In the genomic region with DNA sequence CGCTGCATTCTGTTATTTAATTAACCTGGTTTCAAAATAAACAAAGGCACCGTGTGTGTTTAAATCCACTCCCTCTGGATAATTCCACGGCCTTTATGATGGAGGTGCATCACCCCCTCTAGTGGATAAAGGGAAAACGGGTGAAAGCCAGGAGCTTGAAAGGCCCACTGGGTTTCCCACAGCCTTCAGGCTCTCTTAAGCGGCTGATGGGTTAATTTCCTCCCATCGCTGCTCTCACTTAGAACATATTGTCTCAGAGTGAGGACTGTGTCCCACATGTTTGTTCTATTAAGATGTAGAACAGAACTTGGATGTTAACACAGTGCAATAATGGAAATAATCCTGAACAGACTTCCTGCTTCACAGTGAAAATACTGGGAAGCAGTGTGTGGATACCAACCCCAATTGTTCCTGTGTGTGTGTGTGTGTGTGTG, we compare ENCODE assay signal across 8 mouse cellular contexts. TPM values are rescaled to one million over a fixed set of nuclear protein-coding genes. Genes with fewer than 3 reads are reported as not detected.
A peak's percentile ranks its signal among the peaks of the same experiment; 100 is the strongest.
DNase-seq lines count a peak whose midpoint lies in the region; ATAC-seq and TF ChIP-seq lines count a peak whose summit lies in the region.

No protein-coding gene starts in this region.

- no peaks in the 10 kb centered on the region for H3K4me1 ChIP-seq in embryonic facial prominence, embryonic 15.5 days
- no peaks in the 10 kb centered on the region for H3K4me1 ChIP-seq in hindbrain, embryonic 14.5 days (replicated peaks; ENCODE audit: control insufficient read depth, insufficient read depth, low read length)
- peaks cover 12% of the 10 kb centered on the region; the same call in 1 of the 2 replicates for H3K4me1 ChIP-seq in midbrain, embryonic 10.5 days
- no peaks in the 10 kb centered on the region for H3K4me1 ChIP-seq in stomach, postnatal 0 days (replicated peaks; ENCODE audit: control insufficient read depth, insufficient read depth)

- TF ChIP-seq EP300 in stomach, postnatal 0 days (optimal IDR thresholded peaks at IDR 0.05), result no peak

- no peak overlapping the region for H3K9ac ChIP-seq in embryonic facial prominence, embryonic 15.5 days
- H3K9ac ChIP-seq in hindbrain, embryonic 14.5 days, result no peak overlapping the region
- no peak overlapping the region for H3K9ac ChIP-seq in stomach, postnatal 0 days (ENCODE audit: low read length)

- H3K27ac ChIP-seq in embryonic facial prominence, embryonic 15.5 days (replicated peaks), result no peak overlapping the region
- H3K27ac ChIP-seq in hindbrain, embryonic 14.5 days, result no peak overlapping the region
- no peak overlapping the region for H3K27ac ChIP-seq in midbrain, embryonic 10.5 days (replicated peaks)
- no peak overlapping the region for H3K27ac ChIP-seq in stomach, postnatal 0 days (replicated peaks)

- WGBS in embryonic facial prominence, embryonic 15.5 days, result 8% methylated on average over 6 of the region's 6 CpGs
- WGBS in hindbrain, embryonic 14.5 days, result 10% methylated on average over 6 of the region's 6 CpGs
- WGBS in midbrain, embryonic 10.5 days, result 18% methylated on average over 6 of the region's 6 CpGs
- 4% methylated on average over 6 of the region's 6 CpGs for WGBS in stomach, postnatal 0 days

- TF ChIP-seq CTCF in stomach, postnatal 0 days (IDR thresholded peaks at IDR 0.05; ENCODE audit: low read depth), result peak; percentile 88

- no peak overlapping the region for H3K4me3 ChIP-seq in embryonic facial prominence, embryonic 15.5 days (replicated peaks)
- H3K4me3 ChIP-seq in hindbrain, embryonic 14.5 days (replicated peaks; ENCODE audit: low read length), result no peak overlapping the region
- no peak overlapping the region for H3K4me3 ChIP-seq in midbrain, embryonic 10.5 days
- no peak overlapping the region for H3K4me3 ChIP-seq in stomach, postnatal 0 days (ENCODE audit: low read depth, low read length)

- DNase-seq in 3T3-L1 (ENCODE audit: low read depth, low spot score) (peak; percentile 77), R1 (ENCODE audit: low read depth, low spot score) (peak; percentile 57)
- DNase-seq in hindbrain, embryonic 14.5 days (ENCODE audit: low spot score), result peak; percentile 82
- DNase-seq in layer of hippocampus, postnatal 14 days (ENCODE audit: low spot score in 2 of 2), result peak; percentile 57 to 80
- DNase-seq in midbrain, embryonic 10.5 days (ENCODE audit: low spot score), result peak; percentile 49
- peak; percentile 36 for DNase-seq in stomach, postnatal 0 days (ENCODE audit: low spot score)

- peaks cover 6% of the 10 kb centered on the region; the same call in 1 of the 2 replicates for H3K27me3 ChIP-seq in embryonic facial prominence, embryonic 15.5 days
- no peaks in the 10 kb centered on the region for H3K27me3 ChIP-seq in hindbrain, embryonic 14.5 days (ENCODE audit: control insufficient read depth, insufficient read depth, low read length)
- H3K27me3 ChIP-seq in midbrain, embryonic 10.5 days (ENCODE audit: low read depth, poor library complexity, severe bottlenecking), result no peaks in the 10 kb centered on the region
- H3K27me3 ChIP-seq in stomach, postnatal 0 days (ENCODE audit: control insufficient read depth, insufficient read depth, low read length), result no peaks in the 10 kb centered on the region

- ATAC-seq in embryonic facial prominence, embryonic 15.5 days (ENCODE audit: insufficient number of reproducible peaks, low FRiP score, low TSS enrichment, low read depth), result 0 out of 2 replicates have a peak, but pooled peaks have one; percentile 43
- peak; percentile 65; the same call in 1 of the 2 replicates for ATAC-seq in hindbrain, embryonic 14.5 days (ENCODE audit: low FRiP score)
- ATAC-seq in stomach, postnatal 0 days (ENCODE audit: low FRiP score, low TSS enrichment), result 0 out of 2 replicates have a peak, but pooled peaks have one; percentile 29
- ATAC-seq in CD4-positive, CD25-positive, alpha-beta regulatory T cell, adult 4 months, result no peak

- H3K36me3 ChIP-seq in embryonic facial prominence, embryonic 15.5 days, result no peaks in the 10 kb centered on the region
- no peaks in the 10 kb centered on the region for H3K36me3 ChIP-seq in hindbrain, embryonic 14.5 days (replicated peaks; ENCODE audit: control insufficient read depth, insufficient read depth)
- no peaks in the 10 kb centered on the region for H3K36me3 ChIP-seq in midbrain, embryonic 10.5 days
- H3K36me3 ChIP-seq in stomach, postnatal 0 days (ENCODE audit: control insufficient read depth, insufficient read depth, low read length), result no peaks in the 10 kb centered on the region

- H3K9me3 ChIP-seq in embryonic facial prominence, embryonic 15.5 days (replicated peaks), result no peaks in the 10 kb centered on the region
- H3K9me3 ChIP-seq in hindbrain, embryonic 14.5 days (ENCODE audit: control insufficient read depth, low read length), result no peaks in the 10 kb centered on the region
- H3K9me3 ChIP-seq in midbrain, embryonic 10.5 days (replicated peaks), result no peaks in the 10 kb centered on the region
- no peaks in the 10 kb centered on the region for H3K9me3 ChIP-seq in stomach, postnatal 0 days (ENCODE audit: control insufficient read depth, low read length)

- H3K4me2 ChIP-seq in embryonic facial prominence, embryonic 15.5 days (replicated peaks), result no peak overlapping the region
- no peak overlapping the region for H3K4me2 ChIP-seq in hindbrain, embryonic 14.5 days (replicated peaks)
- no peak overlapping the region for H3K4me2 ChIP-seq in stomach, postnatal 0 days (replicated peaks; ENCODE audit: low read depth)

RNA-seq across cellular contexts. Expression of a gene that starts 33.2 kb away (rescaled TPM):
- 15.7 and 20.5 TPM in 2 replicates for polyA plus RNA-seq in embryonic facial prominence, embryonic 15.5 days (2015; fragmentation: Nextera tagmentation; extraction: Ambion mirVana)
- 23.9 and 27.0 TPM in 2 replicates for polyA plus RNA-seq in hindbrain, embryonic 14.5 days (2014; fragmentation: Nextera tagmentation; extraction: Ambion mirVana)
- total RNA-seq in layer of hippocampus, postnatal 14 days (2021), result 10 to 100 TPM; 39.5 to 48.8 TPM
- 28.2 and 37.2 TPM in 2 replicates for polyA plus RNA-seq in midbrain, embryonic 10.5 days (2016; fragmentation: Nextera tagmentation; extraction: Ambion mirVana)
- 9.0 and 9.8 TPM in 2 replicates for polyA plus RNA-seq in stomach, postnatal 0 days (2015; fragmentation: Nextera tagmentation; extraction: Ambion mirVana)
- under 1 TPM; 0.07 to 0.08 TPM for polyA plus RNA-seq in CD4-positive, CD25-positive, alpha-beta regulatory T cell, adult 4 months (2017; shearing (Covaris generic))
